Mouse (Mus musculus) midbrain, embryonic 13.5 days (tissue): ENCODE data around the gene Zswim3. TPM values are rescaled to one million over a fixed set of nuclear protein-coding genes. Genes with fewer than 3 reads are reported as not detected.
"Not testable (repeated sequence)": the region's sequence is repeated elsewhere in the genome, so short reads cannot be mapped to it uniquely, and the experiment has no call there.

Source experiments
- ATAC-seq: fragments of 200-750 bp; cut with Nextera tagmentation; 2 replicates; pipeline ENCODE4 v1.8.0; 2017; ENCODE audit warnings: mild to moderate bottlenecking, moderate TSS enrichment, moderate library complexity
- H3K27ac ChIP-seq: fragments of 300-500 bp; sonication (generic); 2 replicates; pipeline ENCODE4 v1.5.1; 2015; ENCODE audit warnings: inconsistent platforms, mild to moderate bottlenecking, moderate library complexity
- H3K27me3 ChIP-seq: fragments of 300-500 bp; sonication (generic); 2 replicates; pipeline ENCODE4 v1.6.1; 2015; ENCODE audit warnings: mild to moderate bottlenecking, inconsistent platforms
- H3K36me3 ChIP-seq: fragments of 300-500 bp; sonication (generic); 2 replicates; pipeline ENCODE4 v1.6.1; 2015; ENCODE audit warnings: mild to moderate bottlenecking, inconsistent platforms
- H3K4me1 ChIP-seq: fragments of 300-500 bp; sonication (generic); replicated peaks from 2 replicates; pipeline ENCODE4 v1.6.1; 2015; ENCODE audit warnings: inconsistent platforms
- H3K4me2 ChIP-seq: fragments of 300-500 bp; sonication (generic); replicated peaks from 2 replicates; pipeline ENCODE4 v1.6.1; 2015; ENCODE audit warnings: moderate library complexity, mild to moderate bottlenecking, inconsistent platforms
- H3K4me3 ChIP-seq: fragments of 300-500 bp; sonication (generic); replicated peaks from 2 replicates; pipeline ENCODE4 v1.5.1; 2015; ENCODE audit warnings: mild to moderate bottlenecking, inconsistent platforms
- H3K9ac ChIP-seq: fragments of 300-500 bp; sonication (generic); replicated peaks from 2 replicates; pipeline ENCODE4 v1.6.1; 2015; ENCODE audit warnings: mild to moderate bottlenecking, inconsistent platforms
- H3K9me3 ChIP-seq: fragments of 300-500 bp; sonication (generic); 2 replicates; pipeline ENCODE4 v1.6.1; 2016; ENCODE audit warnings: mild to moderate bottlenecking, inconsistent platforms
- WGBS: fragments of 180-500 bp; shearing (Covaris S2); methylation state at CpG from one replicate; pipeline ENCODE4 v1.1.7; 2015; 5-methylcytosine and 5-hydroxymethylcytosine counted together
- polyA plus RNA-seq: library from polyadenylated mRNA; unstranded; fragments of >200 nt; fragmentation: Nextera tagmentation; extraction: Ambion mirVana; gene quantifications from 2 replicates; pipeline ENCODE4 v1.2.1, GENCODE M21; 2015

Gene Zswim3
- polyA plus RNA-seq, 1 experiment from 2014 or later: 15.2 TPM

DNA sequence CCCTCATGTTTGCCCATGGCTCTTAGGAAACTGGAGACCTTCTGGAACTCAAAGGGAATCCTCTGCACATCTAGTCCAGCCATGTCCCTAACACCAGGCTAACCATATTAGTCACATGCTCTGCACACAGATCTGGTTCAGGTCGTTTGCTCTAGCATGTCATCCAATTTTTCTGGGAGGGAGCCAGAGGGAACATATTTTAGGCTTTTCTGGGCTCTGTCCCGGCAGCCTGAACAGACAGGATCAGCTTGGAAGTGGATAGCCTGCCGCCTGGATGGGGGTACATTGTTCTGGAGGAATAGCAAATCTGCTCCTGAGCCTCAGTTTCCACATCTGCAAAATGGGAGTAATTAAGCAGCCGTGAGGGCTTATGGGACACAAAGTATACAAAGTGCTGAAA, 56.2 kb downstream of the Zswim3 start:
- no peak overlapping the region for H3K27ac ChIP-seq
- H3K9ac ChIP-seq: no peak overlapping the region
- peaks cover 39% of the 10 kb centered on the region for H3K27me3 ChIP-seq
- H3K4me1 ChIP-seq: peaks cover 26% of the 10 kb centered on the region
- no peak overlapping the region for H3K4me3 ChIP-seq
- no peaks in the 10 kb centered on the region for H3K9me3 ChIP-seq
- 82% methylated on average over 4 of the region's 4 CpGs for WGBS
- no peaks in the 10 kb centered on the region for H3K36me3 ChIP-seq
- no peak for ATAC-seq
- H3K4me2 ChIP-seq: no peak overlapping the region

DNA sequence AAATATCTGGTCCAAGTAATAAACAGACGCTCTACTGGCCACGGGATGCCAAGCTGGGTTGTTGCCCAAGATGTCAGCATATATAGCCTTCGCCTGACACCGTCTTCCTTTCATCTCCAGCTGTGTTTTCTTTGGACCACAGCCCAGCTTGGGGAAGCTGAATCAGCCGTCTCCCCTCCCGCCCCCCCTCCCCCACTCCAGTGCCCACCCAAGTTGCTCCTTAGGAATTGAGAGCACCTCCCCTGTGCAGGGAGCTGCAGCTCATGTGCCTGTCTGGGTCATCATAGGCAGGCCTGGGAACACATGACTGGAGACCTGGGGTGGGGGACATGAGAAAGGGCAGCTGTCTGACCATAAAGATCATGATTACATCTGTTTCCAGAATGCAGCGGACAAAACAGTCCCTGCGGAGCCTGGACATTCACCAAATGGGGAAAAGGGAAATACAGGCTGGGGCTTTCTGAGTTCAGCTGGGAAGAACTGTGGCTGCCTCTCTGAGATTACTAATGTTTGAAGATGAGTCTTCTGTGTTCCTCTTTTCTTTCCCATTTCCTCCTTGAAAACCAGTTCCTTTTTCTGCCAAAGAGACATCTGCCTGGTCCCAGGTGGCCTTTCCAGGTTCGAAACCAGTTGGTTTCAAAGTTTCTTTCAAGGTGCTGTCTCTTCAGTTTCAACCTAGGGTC, 57.4 kb downstream of the Zswim3 start:
- 53% methylated on average over 9 of the region's 9 CpGs for WGBS
- no peak overlapping the region; the same call in 1 of the 2 replicates for H3K27ac ChIP-seq

DNA sequence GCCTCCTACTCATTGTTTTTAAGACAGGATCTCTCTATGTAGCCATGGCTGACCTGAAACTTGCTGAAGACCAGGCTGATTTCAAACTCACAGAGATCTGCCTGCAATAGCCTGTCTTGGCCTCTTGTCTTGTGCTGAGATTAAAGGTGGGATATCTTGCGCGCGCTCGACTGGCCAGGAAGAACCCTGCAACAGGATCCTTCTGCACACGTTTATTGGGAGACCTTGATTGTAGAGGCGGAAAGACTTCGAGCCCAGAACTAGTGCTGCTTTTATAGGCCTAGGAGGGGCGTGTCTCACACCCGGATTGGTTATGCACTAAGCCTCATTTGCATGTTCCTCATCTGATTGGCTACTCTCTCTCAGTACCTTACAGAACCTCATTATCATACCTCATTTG, 58.5 kb downstream of the Zswim3 start:
- ATAC-seq, H3K4me1 ChIP-seq, H3K36me3 ChIP-seq, H3K9me3 ChIP-seq, H3K27ac ChIP-seq, H3K4me3 ChIP-seq, H3K9ac ChIP-seq, H3K4me2 ChIP-seq: not testable (repeated sequence)
- 92% methylated on average over 9 of the region's 9 CpGs for WGBS
- H3K27me3 ChIP-seq: peaks cover 16% of the 10 kb centered on the region

More for the DNA sequence above, 57.4 kb downstream of the Zswim3 start:
- H3K36me3 ChIP-seq: no peaks in the 10 kb centered on the region
- peaks cover 26% of the 10 kb centered on the region for H3K27me3 ChIP-seq
- H3K9me3 ChIP-seq: no peaks in the 10 kb centered on the region
- ATAC-seq: no peak
- H3K9ac ChIP-seq: no peak overlapping the region
- H3K4me1 ChIP-seq: peaks cover 13% of the 10 kb centered on the region
- H3K4me2 ChIP-seq: no peak overlapping the region
- no peak overlapping the region for H3K4me3 ChIP-seq

DNA sequence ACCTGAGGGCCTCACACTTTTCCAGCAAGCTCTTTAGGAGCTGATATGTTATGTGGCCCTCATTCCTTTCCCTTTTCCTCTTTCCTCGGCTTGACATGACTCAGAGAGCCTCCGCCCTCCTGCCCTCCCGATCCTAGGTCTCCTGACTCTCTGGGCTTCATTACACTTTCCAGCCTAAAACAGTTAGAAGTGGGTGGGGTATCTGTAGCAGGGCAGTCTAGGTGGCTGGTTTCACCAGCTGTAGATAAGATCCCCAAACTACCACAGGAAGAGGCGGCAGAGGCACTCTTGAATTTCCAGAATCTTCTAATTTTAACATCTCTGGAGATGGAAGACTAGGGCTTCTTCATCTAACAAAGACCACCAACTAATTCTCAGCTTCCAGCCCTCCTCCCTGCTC, 59.7 kb downstream of the Zswim3 start:
- WGBS: 82% methylated on average over 4 of the region's 4 CpGs
- no peak for ATAC-seq
- H3K36me3 ChIP-seq: no peaks in the 10 kb centered on the region
- H3K4me1 ChIP-seq: 0 out of 2 replicates have a peak, but pooled peaks cover 3% of the 10 kb centered on the region
- peaks cover 8% of the 10 kb centered on the region for H3K27me3 ChIP-seq
- H3K4me3 ChIP-seq: no peak overlapping the region
- no peak overlapping the region for H3K27ac ChIP-seq
- no peaks in the 10 kb centered on the region for H3K9me3 ChIP-seq
- H3K4me2 ChIP-seq: no peak overlapping the region
- no peak overlapping the region for H3K9ac ChIP-seq

DNA sequence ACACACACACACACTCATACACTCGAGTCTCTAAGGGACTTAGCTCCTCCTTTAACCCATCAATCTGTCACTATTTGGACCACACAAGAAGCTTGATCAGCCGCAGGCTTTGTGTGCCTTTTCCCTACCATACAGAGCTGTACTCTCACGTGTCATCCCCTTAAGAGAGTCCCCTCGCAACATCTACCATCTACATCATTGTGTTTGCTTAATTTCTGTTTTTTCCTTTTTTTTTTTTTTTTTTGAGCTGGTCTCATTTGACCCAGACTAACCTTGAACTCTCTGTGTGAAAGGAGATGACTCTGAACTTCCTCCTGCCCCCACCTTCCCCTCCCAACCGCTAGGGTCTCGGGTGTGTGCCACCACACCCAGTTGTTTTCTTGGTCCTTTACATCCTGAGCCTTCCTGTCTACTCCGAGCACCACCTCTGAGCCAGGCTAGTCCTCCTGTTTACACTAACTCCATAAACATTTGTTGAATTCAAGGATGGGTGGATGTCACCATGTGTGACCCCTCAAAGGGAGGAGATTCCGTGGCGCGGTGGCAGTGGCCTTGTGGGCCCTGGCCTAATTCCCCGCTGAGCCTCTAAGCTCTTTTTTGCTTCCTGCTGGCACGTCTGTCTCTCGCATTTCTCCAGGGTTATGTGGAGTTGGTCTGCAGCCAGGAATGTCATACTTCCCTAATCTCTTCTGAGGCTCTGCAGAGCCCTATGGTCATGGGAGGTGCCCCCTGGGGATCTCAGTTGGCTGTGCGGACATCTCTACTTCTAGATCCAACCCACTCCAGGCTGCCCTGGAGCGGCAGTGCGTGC, 62.0 kb downstream of the Zswim3 start:
- H3K4me3 ChIP-seq: no peak overlapping the region
- no peak overlapping the region for H3K4me2 ChIP-seq
- H3K27ac ChIP-seq: no peak overlapping the region
- H3K36me3 ChIP-seq: no peaks in the 10 kb centered on the region
- H3K9me3 ChIP-seq: no peaks in the 10 kb centered on the region
- no peak overlapping the region for H3K9ac ChIP-seq
- no peak for ATAC-seq
- WGBS: 72% methylated on average over 16 of the region's 16 CpGs
- 0 out of 2 replicates have a peak, but pooled peaks cover 3% of the 10 kb centered on the region for H3K4me1 ChIP-seq
- no peaks in the 10 kb centered on the region for H3K27me3 ChIP-seq

DNA sequence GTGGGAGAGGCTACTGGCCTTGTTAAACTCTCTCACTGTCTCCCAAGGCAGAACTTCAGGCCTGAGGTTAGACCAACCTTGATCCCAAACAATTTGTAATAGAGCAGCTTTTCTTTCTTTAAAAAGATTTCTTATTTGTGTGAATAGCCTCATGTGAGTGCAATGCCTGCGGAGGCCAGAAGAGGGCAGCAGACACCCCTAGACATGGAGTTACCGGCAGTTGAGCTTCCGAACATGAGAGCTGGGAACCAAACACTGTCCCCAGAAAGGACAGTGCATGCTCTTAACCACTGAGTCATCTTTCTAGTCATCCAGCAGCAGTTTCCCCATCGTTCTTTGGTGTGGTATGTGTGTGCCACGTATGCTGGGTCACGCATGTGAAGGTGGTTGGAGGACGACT, 62.7 kb downstream of the Zswim3 start:
- 91% methylated on average over 7 of the region's 7 CpGs for WGBS
- no peak for ATAC-seq
- H3K36me3 ChIP-seq: no peaks in the 10 kb centered on the region
- no peak overlapping the region for H3K9ac ChIP-seq
- H3K27me3 ChIP-seq: no peaks in the 10 kb centered on the region
- H3K9me3 ChIP-seq: no peaks in the 10 kb centered on the region
- H3K27ac ChIP-seq: no peak overlapping the region
- H3K4me1 ChIP-seq: no peaks in the 10 kb centered on the region
- no peak overlapping the region for H3K4me3 ChIP-seq
- no peak overlapping the region for H3K4me2 ChIP-seq

DNA sequence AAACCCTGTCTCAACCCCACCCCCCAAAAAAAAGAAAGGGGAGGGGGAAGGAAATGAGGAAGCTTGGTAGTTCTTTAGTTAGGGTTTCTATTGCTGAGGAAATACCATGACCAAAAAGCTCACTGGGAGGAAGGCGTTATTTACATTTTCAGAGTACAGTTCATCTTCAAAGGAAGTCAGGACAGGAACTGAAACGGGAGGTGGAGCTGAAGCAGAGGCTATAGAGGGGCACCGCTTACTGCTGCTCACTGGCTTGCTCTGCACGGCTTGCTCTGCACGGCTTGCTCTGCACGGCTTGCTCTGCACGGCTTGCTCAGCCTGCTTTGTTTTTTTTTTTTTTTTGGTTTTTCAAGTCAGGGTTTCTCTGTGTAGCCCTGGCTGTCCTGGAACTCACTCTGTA, 63.6 kb downstream of the Zswim3 start:
- WGBS: 88% methylated on average over 7 of the region's 7 CpGs
- no peaks in the 10 kb centered on the region for H3K36me3 ChIP-seq
- H3K27me3 ChIP-seq: no peaks in the 10 kb centered on the region
- H3K4me2 ChIP-seq: no peak overlapping the region
- H3K9me3 ChIP-seq: no peaks in the 10 kb centered on the region
- H3K27ac ChIP-seq: no peak overlapping the region
- no peaks in the 10 kb centered on the region for H3K4me1 ChIP-seq
- H3K9ac ChIP-seq: no peak overlapping the region
- no peak for ATAC-seq
- H3K4me3 ChIP-seq: no peak overlapping the region

Other genes starting within 250 kb of the Zswim3 start
- 5.7 and 6.8 TPM in 2 replicates for gene Wfdc2, start 242.7 kb upstream of the Zswim3 start, polyA plus RNA-seq
- gene Spint3, start 231.6 kb upstream of the Zswim3 start, polyA plus RNA-seq: not detected in 2 replicates
- gene Wfdc6a, start 219.7 kb upstream of the Zswim3 start, polyA plus RNA-seq: not detected in 2 replicates
- not detected in 2 replicates for gene Eppin, start 211.5 kb upstream of the Zswim3 start, polyA plus RNA-seq
- gene Wfdc6b, start 191.6 kb upstream of the Zswim3 start, polyA plus RNA-seq: not detected in 2 replicates
- not detected in 2 replicates for gene Wfdc8, start 191.5 kb upstream of the Zswim3 start, polyA plus RNA-seq
- gene Wfdc16, start 166.3 kb upstream of the Zswim3 start, polyA plus RNA-seq: not detected in 2 replicates
- gene Wfdc10, start 149.1 kb upstream of the Zswim3 start, polyA plus RNA-seq: not detected in 2 replicates
- gene Wfdc9, start 148.5 kb upstream of the Zswim3 start, polyA plus RNA-seq: not detected in 2 replicates
- gene Wfdc11, start 131.0 kb upstream of the Zswim3 start, polyA plus RNA-seq: not detected in 2 replicates
- not detected in 2 replicates for gene Wfdc13, start 120.0 kb upstream of the Zswim3 start, polyA plus RNA-seq
- not detected in 2 replicates for gene Spint4, start 106.6 kb upstream of the Zswim3 start, polyA plus RNA-seq
- not detected in 2 replicates for gene Spint5, start 89.8 kb upstream of the Zswim3 start, polyA plus RNA-seq
- gene Wfdc3, start 59.2 kb upstream of the Zswim3 start, polyA plus RNA-seq: 1.2 and 1.3 TPM in 2 replicates
- 65.4 and 72.6 TPM in 2 replicates for gene Dnttip1, start 59.1 kb upstream of the Zswim3 start, polyA plus RNA-seq
- 203 and 208 TPM in 2 replicates for gene Ube2c, start 35.2 kb upstream of the Zswim3 start, polyA plus RNA-seq
- gene Tnnc2, start 25.1 kb upstream of the Zswim3 start, polyA plus RNA-seq: not detected in 2 replicates
- 17.2 and 19.1 TPM in 2 replicates for gene Snx21, start 19.3 kb upstream of the Zswim3 start, polyA plus RNA-seq
- gene Acot8, start 216 bp upstream of the Zswim3 start, polyA plus RNA-seq: 19.9 and 20.4 TPM in 2 replicates
- 25.4 and 25.8 TPM in 2 replicates for gene Zswim1, start 17.6 kb downstream of the Zswim3 start, polyA plus RNA-seq
- gene Spata25, start 23.4 kb downstream of the Zswim3 start, polyA plus RNA-seq: not detected in 2 replicates
- 92.0 and 94.2 TPM in 2 replicates for gene Ctsa, start 27.8 kb downstream of the Zswim3 start, polyA plus RNA-seq
- gene Neurl2, start 28.4 kb downstream of the Zswim3 start, polyA plus RNA-seq: 4.7 TPM in 2 replicates
- gene Pltp, start 52.6 kb downstream of the Zswim3 start, polyA plus RNA-seq: 69.1 and 96.1 TPM in 2 replicates
- 98.1 and 108 TPM in 2 replicates for gene Pcif1, start 74.2 kb downstream of the Zswim3 start, polyA plus RNA-seq
- 13.5 and 15.1 TPM in 2 replicates for gene Zfp335, start 106.7 kb downstream of the Zswim3 start, polyA plus RNA-seq
- gene Mmp9, start 135.7 kb downstream of the Zswim3 start, polyA plus RNA-seq: 17.2 and 19.5 TPM in 2 replicates
- gene Slc12a5, start 155.7 kb downstream of the Zswim3 start, polyA plus RNA-seq: 19.7 and 20.2 TPM in 2 replicates
- gene Ncoa5, start 229.8 kb downstream of the Zswim3 start, polyA plus RNA-seq: 132 and 137 TPM in 2 replicates